Mouse (Mus musculus) erythroblast, embryonic 14.5 days (primary cell): Measurements from ENCODE around the gene Paics. TPM values are rescaled to one million over a fixed set of nuclear protein-coding genes. Genes with fewer than 3 reads are reported as not detected.

ENCODE experiments used
- H3K27me3 ChIP-seq: 2 replicates; pipeline ENCODE4 v1.6.1; 2012; ENCODE audit warnings: inconsistent platforms; ENCODE audit not compliant: control insufficient read depth
- H3K36me3 ChIP-seq: 2 replicates; pipeline ENCODE4 v1.6.1; 2012; ENCODE audit warnings: mild to moderate bottlenecking, inconsistent platforms; ENCODE audit not compliant: control insufficient read depth
- H3K4me1 ChIP-seq: 2 replicates; pipeline ENCODE4 v1.6.1; 2012; ENCODE audit warnings: inconsistent platforms; ENCODE audit not compliant: control insufficient read depth
- H3K4me3 ChIP-seq: replicated peaks from 2 replicates; pipeline ENCODE3; 2012; ENCODE audit warnings: moderate library complexity, mild to moderate bottlenecking, inconsistent platforms
- H3K9me3 ChIP-seq: 2 replicates; pipeline ENCODE4 v1.6.1; 2012; ENCODE audit warnings: low read length, inconsistent platforms, mixed read lengths; ENCODE audit not compliant: control insufficient read depth
- GATA1 ChIP-seq: IDR thresholded peaks from 2 replicates; pipeline ENCODE4 v1.6.1; 2012; ENCODE audit warnings: low read length, inconsistent platforms, mixed read lengths
- TAL1 ChIP-seq: IDR thresholded peaks from 3 replicates; pipeline ENCODE4 v1.6.1; 2012; ENCODE audit warnings: low read length, inconsistent platforms, mixed read lengths
- polyA plus RNA-seq: library from polyadenylated mRNA; stranded (reverse); fragments of >175 nt; gene quantifications from 2 replicates; pipeline ENCODE4 v1.2.3, GENCODE M21; 2012

Gene Paics
- polyA plus RNA-seq, 1 experiment = 5.0 TPM

DNA sequence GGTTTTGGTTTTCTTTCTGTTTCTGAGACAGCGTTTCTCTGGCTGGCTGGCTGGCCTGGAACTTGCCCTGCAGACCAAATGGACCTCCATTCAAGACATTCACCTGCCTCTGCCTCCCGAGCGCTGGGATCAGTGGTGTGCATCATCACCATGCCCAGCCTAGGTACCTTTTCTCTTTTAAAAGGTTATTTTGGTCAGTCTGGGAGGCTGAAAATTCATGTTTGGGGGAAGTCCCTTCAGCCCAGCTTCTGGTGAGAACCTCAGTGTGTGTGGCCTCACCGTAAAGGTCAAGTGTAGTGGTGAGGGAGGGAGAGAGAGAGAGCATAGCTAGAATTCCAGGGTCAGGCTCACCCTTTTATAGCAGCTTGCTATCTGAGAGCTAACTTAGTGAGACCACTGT, 3.3 kb upstream of the Paics start:
- no peak overlapping the region for H3K4me3 ChIP-seq
- no peak for TF ChIP-seq TAL1
- no peaks in the 10 kb centered on the region for H3K9me3 ChIP-seq
- H3K36me3 ChIP-seq = peaks cover 34% of the 10 kb centered on the region
- H3K4me1 ChIP-seq = peaks cover 62% of the 10 kb centered on the region
- H3K27me3 ChIP-seq = no peaks in the 10 kb centered on the region

DNA sequence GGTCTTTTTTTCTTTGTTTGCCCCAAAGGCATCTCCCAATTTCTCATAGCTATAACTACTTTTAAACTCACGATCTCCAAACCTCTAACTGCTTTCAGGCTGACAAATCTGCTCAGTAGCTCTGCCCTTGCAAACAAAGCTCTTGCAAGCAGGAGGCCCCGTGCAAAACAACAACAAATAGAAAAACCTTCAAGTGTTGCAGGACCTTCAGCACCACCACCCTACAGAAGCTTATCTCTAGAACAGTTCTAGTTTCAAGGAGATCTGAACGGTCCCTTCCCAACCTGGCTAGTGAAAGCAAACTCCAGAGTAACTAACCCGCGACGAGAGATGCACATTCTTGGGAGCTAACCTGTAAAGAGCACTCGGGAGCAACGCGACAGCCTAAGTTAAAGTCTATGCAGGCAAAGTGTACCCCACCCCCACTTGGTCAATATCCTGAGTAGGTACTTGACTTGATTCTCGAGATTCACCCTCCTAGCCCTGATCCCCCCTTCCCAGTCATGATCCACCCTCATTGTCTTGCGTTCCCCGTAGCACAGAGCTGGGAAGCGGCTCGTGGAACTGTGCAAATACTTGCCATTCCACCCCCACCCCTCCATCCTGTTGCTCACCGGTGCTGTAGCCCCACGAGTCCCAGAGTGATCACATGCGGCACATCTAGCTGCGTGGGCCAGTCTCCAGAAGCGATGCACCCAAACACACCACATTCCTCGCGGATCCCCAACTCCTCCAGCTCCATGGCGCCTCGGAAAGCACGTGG, 583 bp upstream of the Paics start:
- Histone ChIP-seq H3K4me3 (peak overlapping the region; percentile 84), H3K36me3 (peaks cover 49% of the 10 kb centered on the region), H3K9me3 (no peaks in the 10 kb centered on the region), H3K27me3 (no peaks in the 10 kb centered on the region), H3K4me1 (peaks cover 80% of the 10 kb centered on the region)
- TF ChIP-seq TAL1 = no peak

DNA sequence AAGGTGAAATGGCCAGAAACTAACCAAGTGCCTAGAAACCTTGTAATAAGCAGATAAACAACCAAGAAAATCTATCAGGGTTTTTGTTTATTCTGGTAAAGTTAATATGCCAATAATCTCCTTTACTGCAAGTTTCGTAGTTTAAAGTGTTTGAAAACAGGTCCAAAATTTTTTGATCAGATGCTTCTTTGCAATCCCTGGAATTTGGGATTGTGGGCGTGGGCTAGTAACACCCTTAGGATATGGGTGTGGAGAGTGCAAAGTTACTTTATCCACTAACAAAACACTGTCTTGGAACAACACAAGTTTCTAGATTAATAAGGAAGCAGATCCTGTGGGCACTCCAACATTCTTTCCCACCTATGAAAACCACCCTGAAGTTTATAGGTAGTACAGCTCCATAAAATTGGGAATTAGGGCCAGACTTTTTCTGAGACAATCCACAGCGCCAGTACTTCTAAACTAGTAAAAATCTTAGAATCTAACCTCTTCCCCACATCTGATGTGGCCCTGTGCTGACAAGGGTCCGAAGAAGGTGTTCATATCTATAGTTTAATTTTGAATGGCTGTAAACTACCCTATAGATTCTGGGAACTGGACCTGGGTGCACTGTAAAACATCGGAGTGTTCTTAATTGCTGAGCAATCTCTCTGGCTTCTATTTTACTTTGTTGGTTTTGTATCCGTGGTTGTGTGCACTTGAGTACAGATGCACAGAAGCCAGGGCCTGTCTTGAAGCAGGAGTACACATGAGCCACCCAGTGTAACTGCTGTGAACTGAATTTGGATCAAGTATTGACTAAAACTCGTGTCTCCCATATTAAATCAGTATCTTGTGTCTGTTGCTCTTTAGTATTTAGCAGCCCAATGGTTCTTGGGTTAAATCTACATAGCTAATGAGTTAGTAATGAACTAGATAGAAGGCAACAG, 1.3 kb downstream of the Paics start:
- peaks cover 70% of the 10 kb centered on the region for H3K4me1 ChIP-seq
- peaks cover 56% of the 10 kb centered on the region for H3K36me3 ChIP-seq
- peak overlapping the region; percentile 84 for H3K4me3 ChIP-seq
- no peaks in the 10 kb centered on the region for H3K27me3 ChIP-seq
- H3K9me3 ChIP-seq = no peaks in the 10 kb centered on the region
- TF ChIP-seq TAL1 (no peak), GATA1 (no peak)

DNA sequence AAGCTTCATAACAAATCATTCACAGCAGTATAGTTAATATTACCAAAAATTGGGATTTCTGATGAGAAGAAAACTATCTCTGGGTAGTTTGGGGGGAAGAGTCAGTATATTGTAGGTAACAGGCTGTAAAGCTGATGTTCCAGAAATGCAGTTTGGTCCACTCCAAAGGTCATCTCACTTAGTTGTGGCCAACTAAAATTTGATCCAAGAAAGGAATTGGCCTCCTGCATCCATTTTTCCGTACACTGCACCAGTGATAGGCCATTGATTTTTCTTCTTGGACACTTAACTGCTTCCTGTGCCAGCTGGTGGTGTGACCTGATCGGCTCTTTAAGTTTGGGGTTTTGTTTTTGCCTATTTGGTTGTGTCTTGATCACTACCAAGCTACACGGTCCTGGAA, 2.7 kb downstream of the Paics start:
- Histone ChIP-seq H3K27me3 (no peaks in the 10 kb centered on the region), H3K36me3 (peaks cover 56% of the 10 kb centered on the region), H3K9me3 (no peaks in the 10 kb centered on the region), H3K4me1 (peaks cover 57% of the 10 kb centered on the region), H3K4me3 (peak overlapping the region; percentile 15)
- no peak for TF ChIP-seq TAL1
- TF ChIP-seq GATA1 = no peak

DNA sequence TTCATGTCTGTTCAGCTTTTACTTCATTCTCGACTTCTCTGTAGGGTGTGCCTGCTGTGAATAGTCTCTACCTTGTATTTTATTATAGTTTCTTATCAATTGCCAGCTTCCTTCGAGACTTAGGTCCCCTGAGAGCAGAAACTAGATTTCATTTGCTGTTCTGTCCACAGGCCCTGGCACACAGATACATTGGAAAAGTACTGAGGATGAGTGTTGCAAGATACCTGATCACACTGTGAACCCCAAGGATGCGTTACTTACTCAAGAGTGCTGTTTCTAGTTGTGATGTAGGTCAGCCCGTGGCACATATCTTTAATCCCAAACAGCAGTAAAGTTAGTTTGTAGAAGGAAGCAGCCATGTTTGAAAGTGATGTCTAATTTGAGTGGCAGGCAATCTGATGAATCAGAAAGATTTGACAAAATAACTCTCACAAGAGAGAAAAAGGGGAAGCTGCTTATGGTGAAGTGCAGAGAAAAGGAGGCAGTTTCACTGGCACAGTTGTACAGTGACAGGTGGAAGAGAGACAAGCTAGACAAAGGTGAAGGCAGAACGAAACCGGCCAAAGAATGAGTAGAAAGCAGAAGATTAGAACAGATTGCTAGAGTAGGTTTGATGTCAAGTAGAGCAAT, 3.3 kb downstream of the Paics start:
- TF ChIP-seq TAL1 = no peak
- no peak for TF ChIP-seq GATA1
- Histone ChIP-seq H3K4me1 (peaks cover 54% of the 10 kb centered on the region), H3K9me3 (no peaks in the 10 kb centered on the region), H3K27me3 (no peaks in the 10 kb centered on the region), H3K4me3 (peak overlapping the region; percentile 15), H3K36me3 (peaks cover 59% of the 10 kb centered on the region)

DNA sequence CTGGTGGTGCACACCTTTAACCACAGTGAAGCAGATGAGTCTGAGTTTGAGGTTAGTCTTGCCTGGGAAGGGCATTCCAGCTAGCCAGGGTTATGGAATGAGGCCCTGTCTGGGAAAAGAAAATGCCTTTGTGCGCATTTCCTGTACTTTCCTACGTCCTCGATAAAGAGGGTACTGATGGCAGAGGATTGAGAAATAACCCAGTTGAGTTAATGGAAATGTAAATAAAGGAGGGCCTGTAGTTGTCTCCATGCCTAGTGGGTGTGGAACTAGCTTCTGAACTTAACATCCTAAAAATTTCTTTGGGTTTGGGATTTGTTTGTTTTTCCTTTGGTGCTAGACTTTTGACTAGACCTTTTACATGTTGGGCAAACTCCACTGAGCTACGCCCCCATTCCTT, 4.4 kb downstream of the Paics start:
- no peak overlapping the region for H3K4me3 ChIP-seq
- H3K27me3 ChIP-seq = no peaks in the 10 kb centered on the region
- H3K36me3 ChIP-seq = peaks cover 69% of the 10 kb centered on the region
- TF ChIP-seq GATA1 (no peak), TAL1 (no peak)
- H3K4me1 ChIP-seq = peaks cover 44% of the 10 kb centered on the region
- no peaks in the 10 kb centered on the region for H3K9me3 ChIP-seq

DNA sequence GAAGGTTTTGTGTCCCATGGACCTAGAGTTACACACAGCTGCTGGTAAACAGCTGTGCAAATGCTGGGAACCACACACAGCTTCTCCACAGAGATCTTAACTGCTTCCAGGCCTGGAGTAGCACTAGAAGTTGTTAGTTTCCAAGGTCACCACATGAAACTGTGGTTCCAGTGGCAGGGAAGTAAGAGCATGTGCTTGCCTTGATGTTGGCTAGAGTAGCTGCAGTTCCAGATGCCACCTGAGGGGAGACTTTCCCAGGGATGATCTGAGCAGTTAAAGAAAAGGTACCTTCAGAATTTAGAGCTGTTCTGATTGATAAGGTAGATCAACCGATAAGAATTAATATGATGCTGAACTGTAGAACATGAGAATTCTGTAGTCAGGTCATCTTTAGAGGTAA, 6.8 kb downstream of the Paics start:
- H3K36me3 ChIP-seq = peaks cover 91% of the 10 kb centered on the region
- no peaks in the 10 kb centered on the region for H3K9me3 ChIP-seq
- H3K4me3 ChIP-seq = no peak overlapping the region
- H3K4me1 ChIP-seq = peaks cover 20% of the 10 kb centered on the region
- TF ChIP-seq TAL1 = no peak
- TF ChIP-seq GATA1 = no peak
- no peaks in the 10 kb centered on the region for H3K27me3 ChIP-seq

DNA sequence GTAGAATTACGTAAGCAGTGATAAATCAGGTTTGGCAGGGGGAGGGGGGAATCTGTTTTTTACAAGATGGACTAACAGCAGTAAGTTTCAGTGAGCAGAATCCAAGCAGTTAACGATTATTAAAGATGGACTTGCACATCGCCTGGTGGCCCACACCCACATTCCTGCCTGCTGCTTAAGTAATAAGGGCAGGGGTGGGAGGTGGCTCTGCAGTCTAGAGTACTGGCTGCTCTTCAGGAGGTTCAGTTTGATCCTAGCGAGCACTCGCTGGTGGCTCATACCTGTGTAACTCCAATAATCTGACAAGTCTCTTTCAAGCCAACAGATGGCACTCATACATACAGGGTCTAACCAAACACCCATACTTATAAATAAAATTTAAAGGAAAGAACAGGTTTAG, 8.5 kb downstream of the Paics start:
- H3K27me3 ChIP-seq = no peaks in the 10 kb centered on the region
- TF ChIP-seq TAL1 = no peak
- TF ChIP-seq GATA1 = no peak
- H3K9me3 ChIP-seq = no peaks in the 10 kb centered on the region
- no peak overlapping the region for H3K4me3 ChIP-seq
- H3K36me3 ChIP-seq = peaks cover 98% of the 10 kb centered on the region
- H3K4me1 ChIP-seq = peaks cover 8% of the 10 kb centered on the region

DNA sequence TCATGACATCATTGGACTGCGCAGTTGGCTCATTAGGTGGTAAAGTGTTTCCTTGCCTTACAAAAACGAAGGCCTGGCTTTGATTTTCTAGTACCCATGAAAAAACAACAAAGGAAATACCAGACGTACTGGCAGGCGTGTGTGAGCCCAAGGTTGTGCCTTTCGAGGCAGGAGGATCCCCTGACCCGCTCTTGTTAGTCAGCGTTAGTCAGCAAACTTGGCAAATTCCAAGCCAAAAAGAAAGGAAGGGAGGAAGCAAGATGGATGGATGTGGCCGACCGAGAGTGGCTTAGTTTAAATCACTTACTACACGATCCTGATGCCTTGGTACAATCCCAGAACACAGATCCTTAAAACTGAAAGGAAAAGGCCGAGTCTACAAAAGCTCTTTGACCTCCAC, 11.4 kb downstream of the Paics start:
- no peak overlapping the region for H3K4me3 ChIP-seq
- H3K9me3 ChIP-seq = no peaks in the 10 kb centered on the region
- no peaks in the 10 kb centered on the region for H3K27me3 ChIP-seq
- TF ChIP-seq TAL1 (no peak), GATA1 (no peak)
- no peaks in the 10 kb centered on the region for H3K4me1 ChIP-seq
- H3K36me3 ChIP-seq = peaks cover 97% of the 10 kb centered on the region
